Mouse (Mus musculus) left cerebral cortex, adult 9 months (tissue): ENCODE measurements around the gene Sox13.
A peak's percentile ranks its signal among the peaks of the same experiment; 100 is the strongest.
"Not testable (repeated sequence)": the region's sequence is repeated elsewhere in the genome, so short reads cannot be mapped to it uniquely, and the experiment has no call there.

ENCODE experiments used
- DNase-seq, 2 experiments: peaks; one replicate each; pipeline ENCODE4 v3.0.0; 2022; ENCODE audit warnings: low spot score in 2 of 2

The Sox13 gene

GRCm38 (mm10) chr1:133367606-133368488 is 56.3 kb downstream of the Sox13 start:
- no peak for DNase-seq

- peak in 1 of 2 experiments; percentile 55 for DNase-seq
Measured at GRCm38 (mm10) chr1:133366951-133367605, 57.1 kb downstream of the Sox13 start.

- DNase-seq: no peak
Measured at GRCm38 (mm10) chr1:133364890-133365289, 59.3 kb downstream of the Sox13 start.

- no peak for DNase-seq
Measured at GRCm38 (mm10) chr1:133364022-133364630, 60.1 kb downstream of the Sox13 start.

GRCm38 (mm10) chr1:133363276-133364021 is 60.7 kb downstream of the Sox13 start, which contains the start of gene Etnk2:
TSS of gene Etnk2 (plus strand) at chr1:133363572.
- peak; percentile 49 to 79 for DNase-seq

- DNase-seq: no peak
Measured at GRCm38 (mm10) chr1:133362103-133362502, 62.1 kb downstream of the Sox13 start.

GRCm38 (mm10) chr1:133361006-133361405 is 63.2 kb downstream of the Sox13 start:
- no peak for DNase-seq

- DNase-seq: no peak
Measured at GRCm38 (mm10) chr1:133356330-133356729, 67.8 kb downstream of the Sox13 start.

- no peak for DNase-seq
Measured at GRCm38 (mm10) chr1:133355912-133356311, 68.3 kb downstream of the Sox13 start.

- no peak for DNase-seq
Measured at GRCm38 (mm10) chr1:133355469-133355868, 68.7 kb downstream of the Sox13 start.

GRCm38 (mm10) chr1:133353371-133353809 is 70.8 kb downstream of the Sox13 start:
- peak in 1 of 2 experiments; percentile 90 for DNase-seq

- DNase-seq: no peak
Measured at GRCm38 (mm10) chr1:133351762-133352161, 72.4 kb downstream of the Sox13 start.

GRCm38 (mm10) chr1:133350210-133350609 is 74.0 kb downstream of the Sox13 start, which contains the start of gene Ren1:
TSS of gene Ren1 (plus strand) at chr1:133350510.
- DNase-seq: no peak

- no peak for DNase-seq
Measured at GRCm38 (mm10) chr1:133347693-133348520, 76.3 kb downstream of the Sox13 start.

GRCm38 (mm10) chr1:133347226-133347625 is 77.0 kb downstream of the Sox13 start:
- DNase-seq: no peak

GRCm38 (mm10) chr1:133346531-133346930 is 77.6 kb downstream of the Sox13 start:
- no peak for DNase-seq

GRCm38 (mm10) chr1:133344357-133344756 is 79.8 kb downstream of the Sox13 start:
- DNase-seq: no peak

GRCm38 (mm10) chr1:133340403-133340802 is 83.8 kb downstream of the Sox13 start:
- not testable (repeated sequence) for DNase-seq

GRCm38 (mm10) chr1:133333937-133334336 is 90.2 kb downstream of the Sox13 start:
- no peak for DNase-seq

GRCm38 (mm10) chr1:133332656-133333430 is 91.3 kb downstream of the Sox13 start:
- DNase-seq: peak in 1 of 2 experiments; percentile 22
